Mouse (Mus musculus) retina, postnatal 7 days (tissue): ENCODE results near the gene Sub1.

Source experiments
- DNase-seq: peaks from one replicate; pipeline ENCODE4 v3.0.0-alpha.2; 2012; ENCODE audit warnings: low read depth, low spot score

The Sub1 gene

DNA sequence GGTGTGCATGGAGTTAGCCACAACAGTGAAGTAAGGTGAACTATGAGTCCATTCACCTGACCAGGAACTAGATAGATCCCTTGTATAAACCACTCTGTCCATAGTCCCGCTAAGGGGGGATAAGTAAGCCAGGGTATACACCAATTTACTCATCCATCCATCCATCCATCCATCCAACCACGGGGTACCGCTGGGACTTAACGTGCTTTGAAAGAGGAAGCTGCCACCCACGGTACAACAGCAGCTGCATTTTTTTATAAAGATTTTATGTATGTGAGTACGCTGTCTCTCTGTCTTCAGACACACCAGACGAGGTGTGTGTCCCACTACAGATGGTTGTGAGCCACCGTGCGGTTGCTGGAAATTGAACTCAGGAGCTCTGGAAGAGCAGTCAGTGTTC lies 27.9 kb downstream of the Sub1 start:
- DNase-seq = no peak

DNA sequence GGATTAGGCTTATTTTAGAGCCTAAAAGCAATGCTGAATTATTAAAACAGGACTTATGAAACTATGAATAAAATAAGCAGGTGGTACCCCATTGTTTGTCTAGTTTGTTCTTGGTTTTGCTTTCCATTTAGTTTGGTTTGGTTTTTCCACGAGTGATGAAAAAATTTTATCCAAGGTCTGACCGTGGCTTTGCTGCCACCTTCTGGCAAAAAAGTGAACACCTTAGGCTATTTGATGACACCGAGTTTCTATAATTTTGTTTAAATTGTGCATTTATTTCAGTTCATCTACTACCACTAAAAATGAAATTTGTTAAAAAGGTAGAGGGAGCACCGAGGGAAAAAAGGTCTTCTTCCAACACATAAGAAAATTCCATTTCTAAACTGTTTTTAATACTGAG lies 30.4 kb downstream of the Sub1 start:
- peak; percentile 19 for DNase-seq

DNA sequence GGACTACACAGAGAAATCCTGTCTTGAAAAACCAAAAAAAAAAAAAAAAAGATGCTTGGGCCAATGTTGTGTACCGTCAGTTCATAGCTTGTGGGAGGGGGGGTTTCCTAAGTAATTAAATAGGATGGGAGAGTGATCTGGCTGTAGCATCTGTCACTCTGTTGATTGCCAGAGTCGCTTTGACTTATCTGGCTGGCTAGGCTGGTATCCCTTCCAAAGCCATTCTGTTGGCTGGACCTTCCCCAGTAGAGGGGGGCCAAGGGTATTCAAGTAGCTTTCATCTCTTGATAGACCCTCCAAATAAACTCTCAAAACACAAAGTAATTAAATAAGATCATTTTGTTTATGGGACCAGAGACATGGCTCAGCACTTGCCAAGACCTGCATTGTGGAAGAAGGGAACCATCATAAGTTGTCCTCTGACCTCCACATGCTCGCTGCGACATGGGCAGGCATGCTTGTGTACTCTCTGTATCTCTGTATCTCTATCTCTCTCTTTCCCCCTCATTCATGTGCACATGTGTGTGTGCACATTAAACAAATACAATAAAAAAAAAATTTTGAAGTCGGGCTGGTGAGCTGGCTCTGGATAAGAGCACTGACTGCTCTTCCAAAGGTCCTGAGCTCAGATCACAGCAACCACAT lies 31.5 kb downstream of the Sub1 start:
- DNase-seq = no peak

DNA sequence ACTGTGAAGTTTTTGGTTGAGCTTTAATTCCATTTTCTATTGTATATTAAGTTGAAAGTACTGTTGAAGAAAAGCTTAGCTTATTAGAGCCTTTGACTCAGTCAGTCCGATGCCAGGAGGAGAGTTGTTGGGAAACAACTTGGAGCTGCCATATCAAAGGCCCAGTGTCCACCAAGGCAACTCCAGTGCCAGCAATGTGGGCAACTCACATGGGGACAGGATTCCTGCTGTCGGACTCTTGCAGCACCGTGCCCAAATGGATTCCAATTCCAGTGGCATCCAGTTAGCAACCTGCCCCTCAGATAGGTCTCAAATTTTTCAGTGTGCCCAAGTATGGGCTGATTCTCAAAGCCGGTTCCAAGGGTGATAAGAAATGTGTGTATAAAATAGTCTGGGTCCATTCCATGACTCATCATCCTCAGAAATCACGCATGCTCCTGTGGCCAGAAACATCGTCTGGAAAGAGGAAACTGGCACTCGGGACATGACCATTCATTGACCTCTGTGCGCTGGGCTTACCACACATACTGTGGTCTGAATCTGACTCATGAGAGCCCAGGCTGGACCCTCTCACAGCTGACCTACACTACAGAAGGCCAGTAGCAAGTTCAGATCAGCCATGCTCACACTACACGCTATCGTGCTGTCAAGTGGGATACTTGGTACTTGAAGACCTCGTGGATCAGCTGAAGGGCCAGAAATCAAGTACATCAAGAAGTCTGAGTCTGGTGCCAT lies 32.8 kb downstream of the Sub1 start:
- DNase-seq = no peak

DNA sequence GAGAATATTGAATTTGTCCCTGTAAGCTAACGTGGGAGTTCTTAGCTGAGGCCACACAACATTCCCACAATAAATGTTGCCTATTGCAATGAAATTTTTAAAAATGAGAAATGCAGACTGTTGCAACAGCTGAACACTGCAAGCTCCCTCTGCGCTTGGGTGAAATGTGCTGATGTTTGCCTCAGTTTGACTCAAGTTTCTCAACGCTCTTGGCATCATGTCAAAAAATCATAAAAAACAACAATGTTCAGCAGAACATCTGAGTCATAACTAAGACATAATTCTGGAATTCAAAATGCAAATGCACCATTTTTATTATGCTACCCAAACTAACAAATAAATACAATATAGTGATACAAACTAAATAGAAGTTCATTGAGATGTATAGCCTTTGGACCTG lies 37.1 kb downstream of the Sub1 start:
- DNase-seq = no peak

DNA sequence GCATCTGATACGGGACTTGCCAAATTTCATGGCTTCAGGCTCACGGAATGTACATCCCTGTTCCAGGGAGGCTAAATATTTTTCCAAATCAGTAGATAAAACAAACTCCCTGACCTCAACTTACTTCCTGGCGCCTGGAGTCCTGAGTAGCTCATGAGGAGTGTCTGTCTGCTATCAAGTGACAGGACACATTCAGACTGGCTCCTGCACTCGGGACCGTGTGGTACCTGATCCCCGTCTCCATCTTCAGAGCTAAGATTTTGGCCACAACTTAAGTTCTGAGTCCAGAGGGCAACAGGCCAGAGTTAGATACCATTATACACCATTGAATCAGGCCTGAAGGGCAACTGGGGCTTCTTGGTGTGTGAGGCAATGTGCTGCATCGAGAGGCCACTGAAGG lies 40.7 kb downstream of the Sub1 start:
- DNase-seq = no peak

DNA sequence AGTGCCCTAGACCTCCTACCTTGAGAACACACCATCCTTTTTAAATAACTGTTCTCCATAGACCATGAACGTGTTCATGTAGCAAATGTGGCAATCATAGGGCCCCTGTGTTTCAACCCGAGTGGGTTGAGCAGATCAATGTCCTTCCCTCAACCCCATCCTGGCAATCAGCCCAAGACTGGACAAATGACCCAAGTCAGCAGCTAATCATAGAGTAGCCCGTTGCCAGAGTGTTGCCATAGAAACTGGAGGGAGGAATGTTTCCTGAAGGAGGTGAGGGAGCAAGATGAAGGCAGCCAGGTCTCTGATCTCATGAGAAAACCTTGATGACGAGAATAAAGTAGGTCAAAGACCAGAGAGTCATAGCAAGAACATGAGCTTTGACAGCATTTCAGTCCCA lies 42.6 kb downstream of the Sub1 start:
- no peak for DNase-seq

DNA sequence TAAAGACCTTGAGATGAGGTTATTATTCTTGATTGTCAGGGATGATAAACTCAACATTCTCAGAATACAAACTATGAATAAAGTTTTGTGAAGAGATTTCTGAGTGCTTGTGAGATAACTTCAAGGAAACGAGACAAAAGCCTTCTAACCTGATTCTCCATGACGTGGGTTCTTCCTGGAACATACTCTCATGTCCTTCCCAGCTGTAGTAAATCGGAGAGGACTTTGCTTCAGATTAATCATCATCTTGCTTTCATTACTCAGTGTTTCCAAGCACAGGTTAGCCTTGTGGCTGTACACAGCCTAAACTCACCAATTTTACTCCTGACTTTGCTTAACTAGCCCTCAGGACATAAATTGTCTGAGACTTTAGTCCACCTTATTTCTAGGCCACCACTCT lies 44.6 kb downstream of the Sub1 start:
- no peak for DNase-seq

DNA sequence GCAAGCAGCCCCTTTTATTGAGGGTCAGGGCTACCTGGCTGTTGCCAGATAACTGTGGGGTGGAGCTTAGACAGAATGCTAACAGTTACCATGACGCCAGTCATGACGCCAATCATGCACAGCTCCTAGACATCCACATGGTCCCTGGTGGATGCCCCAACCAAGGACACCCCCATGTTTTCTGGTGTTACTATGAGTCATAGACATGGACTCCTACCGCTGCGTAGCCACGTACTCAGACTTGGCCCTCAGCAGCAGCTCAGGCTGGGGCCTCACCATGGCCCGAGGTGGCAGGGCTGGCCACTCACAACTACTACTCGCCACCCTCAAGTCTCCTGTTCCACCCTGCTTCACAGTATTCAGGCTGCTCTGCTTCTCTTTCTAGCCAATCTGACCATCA lies 45.6 kb downstream of the Sub1 start:
- DNase-seq = no peak

DNA sequence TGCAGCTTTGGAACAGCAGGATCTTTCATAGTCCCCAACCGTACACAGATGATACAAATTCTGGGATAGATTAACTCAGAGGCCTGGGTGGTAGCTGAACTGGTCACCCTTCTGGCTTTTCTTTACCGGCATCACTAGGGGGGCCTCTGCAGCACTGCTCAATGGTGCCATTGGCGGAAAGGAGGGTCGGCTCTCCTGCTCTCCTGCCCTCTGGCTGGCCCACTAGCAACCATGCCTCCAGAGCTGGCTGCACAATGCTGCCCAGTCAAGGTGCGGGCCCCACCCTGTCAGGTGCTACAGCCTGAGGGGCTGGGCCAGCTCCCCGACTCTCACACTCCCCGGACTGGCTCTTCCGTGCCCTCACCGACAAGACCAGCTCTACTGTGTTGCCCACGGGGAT lies 46.6 kb downstream of the Sub1 start:
- no peak for DNase-seq

DNA sequence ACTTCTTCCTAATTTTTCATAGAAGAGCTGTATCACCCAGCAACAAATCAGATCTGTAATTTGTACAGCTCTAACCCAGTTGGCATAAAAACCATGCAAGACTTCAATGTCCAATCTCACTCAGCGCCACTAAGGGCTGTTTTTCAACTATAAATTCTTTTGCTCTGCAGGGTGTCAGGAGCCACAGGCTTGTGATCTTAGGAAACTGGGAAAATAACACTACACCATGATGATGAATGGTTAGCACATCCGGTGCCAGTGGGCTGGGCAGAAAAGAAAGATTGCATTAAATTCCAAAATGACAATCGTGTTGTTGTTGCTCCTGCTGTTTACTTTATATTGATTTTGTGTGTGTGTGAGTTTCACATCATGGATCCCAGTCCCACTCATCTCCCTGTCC lies 47.3 kb downstream of the Sub1 start:
- DNase-seq = no peak

DNA sequence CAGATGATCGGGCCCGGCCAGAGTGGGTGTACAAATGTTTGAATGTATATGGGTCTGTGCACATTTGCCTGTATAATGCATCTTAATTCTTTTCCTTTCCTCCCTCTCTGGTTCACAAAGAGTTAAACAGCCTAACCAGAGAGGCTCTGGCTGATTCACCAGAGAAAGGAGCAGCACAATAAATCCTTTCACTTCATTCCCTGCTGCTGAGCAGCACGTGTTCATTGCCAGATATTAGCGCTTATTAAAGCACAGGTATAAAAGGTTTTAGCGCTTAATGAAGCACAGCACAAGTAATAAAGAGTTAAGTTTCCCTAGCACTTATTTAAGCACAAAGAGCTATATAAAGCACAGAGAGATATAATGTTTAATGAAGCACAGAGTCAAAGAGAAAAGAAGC lies 55.9 kb downstream of the Sub1 start:
- no peak for DNase-seq
